Mouse (Mus musculus) adrenal gland, postnatal 10 days (tissue): Measurements from ENCODE around the gene Serinc1. TPM values are rescaled to one million over a fixed set of nuclear protein-coding genes. Genes with fewer than 3 reads are reported as not detected.

Experiments used
- DNase-seq: peaks from one replicate; pipeline ENCODE4 v3.0.0; 2021; ENCODE audit warnings: mixed read lengths
- total RNA-seq, 2 experiments: library from RNA; stranded (reverse); gene quantifications; 2 replicates each; pipeline ENCODE4 v1.2.3; 2021

The Serinc1 gene
- total RNA-seq, 2 experiments from 2014 or later: 274 to 290 TPM

DNA sequence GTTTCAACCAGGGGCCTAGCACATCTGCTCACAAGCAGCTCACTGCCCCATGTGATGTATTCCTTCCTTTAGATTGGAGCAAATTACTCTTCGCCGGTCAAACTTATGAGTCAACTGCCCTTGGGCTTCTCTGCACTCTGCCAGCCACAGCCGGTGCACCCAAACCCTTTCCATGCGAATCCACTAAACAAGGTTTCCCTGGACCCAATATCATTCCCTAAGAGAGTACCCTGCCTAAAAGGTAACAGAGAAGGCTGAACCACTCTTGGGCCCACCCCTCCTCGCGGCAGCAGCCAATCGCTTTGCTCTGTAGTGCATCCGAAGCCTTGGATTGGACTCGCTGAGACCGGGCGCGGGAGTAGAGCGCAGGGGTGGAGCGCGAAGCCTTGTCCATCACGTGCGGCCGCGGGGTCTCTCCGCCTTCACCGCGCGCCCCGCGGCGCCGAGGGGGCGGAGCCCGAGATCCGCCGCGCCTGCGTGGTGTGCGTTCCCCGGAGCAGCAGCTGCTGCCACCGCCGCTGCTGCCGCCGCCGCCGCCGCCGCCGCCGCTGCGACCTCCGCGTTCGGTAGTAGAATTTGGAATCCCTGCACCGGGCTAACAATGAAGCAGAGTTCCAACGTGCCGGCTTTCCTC lies 46.3 kb downstream of the Serinc1 start, which contains the start of gene Hsf2:
Gene Hsf2 (plus strand): TSS at position 478 of the 634 bp plus-strand sequence.
- peak; percentile 96 for DNase-seq

DNA sequence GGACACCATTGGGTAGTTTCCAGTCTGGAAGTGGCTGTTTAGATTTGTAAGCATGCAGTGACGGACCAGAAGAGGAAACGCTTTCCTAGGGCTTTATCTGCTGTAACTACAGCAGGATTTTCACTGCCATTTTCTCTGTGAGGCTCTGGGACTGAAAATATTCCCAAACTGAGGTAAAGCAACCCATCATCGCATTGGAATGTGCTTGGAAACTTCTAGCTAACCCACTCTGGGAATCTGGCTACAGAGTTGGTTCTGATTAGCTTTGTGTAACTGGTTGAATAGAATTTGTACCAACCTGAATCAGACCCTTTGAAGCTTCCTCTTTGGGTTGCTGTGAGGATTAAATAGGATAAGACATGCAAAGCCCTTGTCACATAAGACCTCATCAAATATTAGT lies 47.6 kb downstream of the Serinc1 start:
- DNase-seq: no peak

DNA sequence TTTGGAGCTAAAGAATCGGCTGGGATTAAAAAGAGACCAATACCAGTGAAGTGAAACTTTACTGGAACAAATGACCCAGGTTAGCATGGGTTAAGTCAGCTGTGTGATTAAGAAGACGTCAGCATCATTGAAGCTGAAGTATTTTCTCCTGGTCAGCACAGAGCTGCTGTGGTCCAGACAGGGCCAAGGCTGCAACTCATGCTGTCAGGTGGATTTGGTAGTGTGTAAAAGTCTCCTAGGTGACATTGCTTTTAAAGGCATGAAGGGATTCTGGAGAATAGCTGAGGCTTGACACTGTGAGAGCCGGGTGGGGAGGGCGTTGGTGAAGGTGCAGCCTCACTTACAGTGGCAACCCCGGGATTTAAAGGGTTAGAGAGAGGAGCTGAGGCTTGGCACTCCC lies 50.6 kb downstream of the Serinc1 start:
- DNase-seq: no peak

DNA sequence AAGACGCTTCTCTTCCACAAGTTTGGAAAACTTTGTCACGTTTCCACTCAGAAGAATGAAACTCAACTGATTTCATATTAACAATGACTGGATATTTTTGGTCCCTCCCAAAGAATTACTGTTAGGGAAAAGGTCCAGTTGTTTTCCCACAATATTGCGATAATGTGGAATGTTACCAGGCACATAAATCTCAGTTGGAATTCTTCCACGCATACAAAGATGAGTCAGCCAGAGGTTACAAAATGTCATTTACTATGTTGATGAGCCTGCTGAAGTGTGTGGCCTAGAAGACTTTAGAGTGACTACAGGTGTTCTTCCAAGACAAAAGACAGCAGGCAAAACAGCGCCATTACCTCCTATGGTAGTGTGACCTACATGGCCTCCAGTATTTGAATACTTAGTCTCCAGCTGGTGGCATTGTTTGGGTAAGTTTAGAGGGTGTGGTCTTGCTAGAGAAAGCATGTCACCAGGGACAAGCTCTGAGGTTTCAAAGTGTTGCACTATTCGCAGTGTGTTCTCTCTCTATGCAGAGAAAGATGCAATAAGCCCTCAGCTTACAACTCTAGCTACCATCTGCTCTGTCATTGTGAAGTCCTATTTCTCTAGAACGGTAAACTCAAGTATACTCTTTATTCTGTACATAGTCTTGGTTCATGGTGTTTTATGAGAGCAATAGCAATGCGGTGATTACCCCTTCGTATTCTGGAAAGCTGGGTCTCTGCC lies 55.0 kb downstream of the Serinc1 start:
- no peak for DNase-seq

Other genes starting within 250 kb of the Serinc1 start
- gene Hsf2, start 46.1 kb downstream of the Serinc1 start, total RNA-seq: 10 to 100 TPM; 17.3 to 21.9 TPM
- gene Pkib, start 99.5 kb upstream of the Serinc1 start, total RNA-seq: 1 to 10 TPM in 1 of 2 experiments, under 1 TPM in 1; 0.57 to 1.3 TPM